Mouse (Mus musculus) left cerebral cortex, adult 9 months (tissue): ENCODE data around the gene Olfr1274-ps.
"Not testable (repeated sequence)": the region's sequence is repeated elsewhere in the genome, so short reads cannot be mapped to it uniquely, and the experiment has no call there.

ENCODE experiments used
- DNase-seq, 2 experiments: peaks; one replicate each; pipeline ENCODE4 v3.0.0; 2022; ENCODE audit warnings: low spot score in 2 of 2

Gene Olfr1274-ps

GRCm38 (mm10) chr2:90398633-90399107 is at the start of gene Olfr1274-ps:
Gene Olfr1274-ps, plus strand, starts transcription at chr2:90398683.
- not testable (repeated sequence) for DNase-seq

DNA sequence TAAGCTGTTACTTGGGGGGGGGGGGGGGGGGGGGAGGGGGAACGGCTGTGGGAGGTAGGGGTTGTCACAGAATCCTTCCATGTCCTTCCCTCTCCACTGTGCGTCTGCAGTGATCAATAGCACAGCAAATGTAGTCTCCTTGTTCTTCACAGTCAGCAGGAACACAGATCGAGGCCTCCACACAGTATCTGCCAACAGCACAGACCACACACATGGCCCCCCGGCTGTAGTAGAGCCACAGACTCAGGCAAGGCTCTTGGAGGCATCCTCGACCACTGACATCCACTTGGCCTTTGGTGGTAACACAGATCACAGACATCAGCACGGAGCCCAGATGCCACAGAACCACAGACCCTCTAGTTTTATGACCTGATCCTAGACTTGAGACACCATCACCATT is 47.4 kb upstream of the Olfr1274-ps start:
- DNase-seq: not testable (repeated sequence)

DNA sequence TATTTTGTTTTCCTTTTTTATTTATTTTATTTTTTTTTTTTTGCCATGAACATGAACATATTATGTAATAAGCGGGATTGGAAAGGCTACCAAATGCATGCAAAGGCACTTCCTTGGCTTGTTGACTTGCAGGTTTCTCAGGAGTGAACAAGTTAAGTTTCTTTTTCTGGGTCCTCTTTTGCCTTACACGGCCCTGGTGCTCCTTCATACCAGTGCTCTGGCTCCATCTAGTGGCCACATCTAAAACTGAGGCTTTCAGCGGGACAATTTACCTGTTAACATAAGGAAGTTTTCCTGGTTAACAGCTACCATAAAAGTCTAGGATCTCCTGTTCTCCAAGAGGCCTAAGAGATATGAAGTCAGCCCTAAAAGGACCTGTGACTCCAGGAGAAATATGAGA is 46.9 kb upstream of the Olfr1274-ps start:
- not testable (repeated sequence) for DNase-seq

DNA sequence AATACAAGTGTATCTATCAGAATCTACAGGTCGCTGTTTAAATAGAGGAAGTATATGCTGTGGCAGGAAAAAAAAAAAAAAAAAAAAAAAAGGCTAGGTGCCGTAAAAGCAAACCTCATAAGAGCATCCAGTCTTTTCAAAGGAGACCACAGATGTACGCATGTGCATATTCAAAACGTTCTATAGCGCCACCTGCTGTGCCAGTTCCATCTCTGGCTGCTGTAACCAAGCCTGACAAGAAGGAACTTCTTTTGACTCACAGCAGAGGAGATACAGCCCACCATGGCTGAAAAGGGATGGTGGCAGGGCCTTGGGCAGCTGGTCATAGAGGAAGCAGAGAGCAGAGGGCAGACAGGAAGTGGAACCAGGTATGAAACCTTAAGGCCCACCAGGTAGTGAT is 39.3 kb upstream of the Olfr1274-ps start:
- DNase-seq: not testable (repeated sequence)

GRCm38 (mm10) chr2:90360199-90360598 is 38.3 kb upstream of the Olfr1274-ps start:
- not testable (repeated sequence) for DNase-seq

DNA sequence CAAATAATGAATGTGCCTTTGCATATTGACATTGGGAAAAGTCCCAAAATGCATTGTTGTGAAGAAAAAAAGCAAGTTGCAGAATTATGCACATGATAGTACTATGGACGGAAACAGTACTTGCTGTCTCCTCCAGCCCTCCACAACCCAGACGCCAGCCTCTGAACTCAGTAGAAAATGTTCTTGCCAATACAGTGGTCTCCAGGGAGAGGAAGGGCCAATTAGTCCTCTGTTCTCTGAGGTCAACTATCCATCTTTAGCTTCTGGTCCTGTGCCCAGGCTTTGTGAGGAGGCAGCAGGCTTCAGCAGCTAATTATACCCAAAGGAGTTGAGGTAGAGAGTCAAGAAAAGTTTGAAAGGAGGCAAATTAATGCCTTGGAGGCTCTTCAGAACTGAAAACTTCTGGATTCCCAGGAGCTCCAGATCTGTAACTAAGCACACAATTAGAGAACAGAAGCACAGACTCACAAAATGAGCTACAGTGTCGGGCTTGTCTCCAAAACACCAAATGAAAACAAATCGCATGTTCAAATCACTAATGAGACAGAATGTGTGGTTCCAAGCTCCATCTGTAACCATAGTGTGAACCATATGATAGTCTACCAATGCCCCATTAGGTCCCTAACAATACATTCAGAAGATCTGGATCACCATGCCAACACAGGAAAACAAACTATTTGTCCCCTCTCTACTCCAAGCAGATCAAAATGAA is 15.8 kb downstream of the Olfr1274-ps start:
- not testable (repeated sequence) for DNase-seq

DNA sequence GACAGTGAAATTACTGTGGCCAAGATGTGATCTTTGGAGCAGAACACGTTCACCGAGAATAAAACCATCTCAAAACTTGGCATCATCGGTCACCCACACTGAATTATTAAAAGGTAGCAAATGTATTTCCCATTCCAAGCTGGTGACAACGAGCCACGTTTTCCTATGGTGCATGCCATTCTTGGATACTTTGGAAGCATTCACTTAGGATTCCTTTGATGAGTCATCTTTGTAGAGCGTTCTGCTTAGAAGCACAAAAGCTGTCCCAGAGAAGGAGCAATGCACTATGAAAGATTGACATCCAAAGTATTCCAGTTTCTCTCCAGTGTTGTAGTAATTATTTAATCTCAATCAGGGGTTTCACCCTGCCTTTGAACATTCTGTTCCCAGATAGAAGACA is 23.8 kb downstream of the Olfr1274-ps start:
- DNase-seq: not testable (repeated sequence)

DNA sequence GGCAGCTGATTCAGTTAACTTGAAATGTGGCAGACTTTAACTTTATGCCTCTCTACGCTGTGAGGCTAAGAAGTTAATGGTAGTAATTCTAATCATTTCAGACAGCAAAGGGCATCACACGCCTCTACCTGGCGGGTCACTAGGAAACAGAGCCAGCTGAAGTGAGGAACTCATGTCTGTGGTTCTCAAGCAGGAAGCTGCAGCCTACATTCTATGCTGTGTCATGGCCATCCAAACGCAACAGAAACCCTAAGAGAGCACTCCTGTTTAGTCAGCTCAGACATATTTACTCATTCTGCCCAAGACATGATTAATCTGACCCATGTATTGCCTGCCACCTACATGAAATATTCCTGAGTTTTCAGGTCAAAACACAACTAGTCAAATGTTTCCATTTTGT is 26.5 kb downstream of the Olfr1274-ps start:
- DNase-seq: not testable (repeated sequence)

- not testable (repeated sequence) for DNase-seq
These were observed 30.7 kb downstream of the Olfr1274-ps start for GRCm38 (mm10) chr2:90428988-90429717.

DNA sequence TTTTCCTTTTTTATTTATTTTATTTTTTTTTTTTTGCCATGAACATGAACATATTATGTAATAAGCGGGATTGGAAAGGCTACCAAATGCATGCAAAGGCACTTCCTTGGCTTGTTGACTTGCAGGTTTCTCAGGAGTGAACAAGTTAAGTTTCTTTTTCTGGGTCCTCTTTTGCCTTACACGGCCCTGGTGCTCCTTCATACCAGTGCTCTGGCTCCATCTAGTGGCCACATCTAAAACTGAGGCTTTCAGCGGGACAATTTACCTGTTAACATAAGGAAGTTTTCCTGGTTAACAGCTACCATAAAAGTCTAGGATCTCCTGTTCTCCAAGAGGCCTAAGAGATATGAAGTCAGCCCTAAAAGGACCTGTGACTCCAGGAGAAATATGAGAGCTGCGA is 31.3 kb downstream of the Olfr1274-ps start:
- not testable (repeated sequence) for DNase-seq

DNA sequence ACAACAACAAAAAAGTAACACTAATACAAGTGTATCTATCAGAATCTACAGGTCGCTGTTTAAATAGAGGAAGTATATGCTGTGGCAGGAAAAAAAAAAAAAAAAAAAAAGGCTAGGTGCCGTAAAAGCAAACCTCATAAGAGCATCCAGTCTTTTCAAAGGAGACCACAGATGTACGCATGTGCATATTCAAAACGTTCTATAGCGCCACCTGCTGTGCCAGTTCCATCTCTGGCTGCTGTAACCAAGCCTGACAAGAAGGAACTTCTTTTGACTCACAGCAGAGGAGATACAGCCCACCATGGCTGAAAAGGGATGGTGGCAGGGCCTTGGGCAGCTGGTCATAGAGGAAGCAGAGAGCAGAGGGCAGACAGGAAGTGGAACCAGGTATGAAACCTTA is 39.0 kb downstream of the Olfr1274-ps start:
- not testable (repeated sequence) for DNase-seq

DNA sequence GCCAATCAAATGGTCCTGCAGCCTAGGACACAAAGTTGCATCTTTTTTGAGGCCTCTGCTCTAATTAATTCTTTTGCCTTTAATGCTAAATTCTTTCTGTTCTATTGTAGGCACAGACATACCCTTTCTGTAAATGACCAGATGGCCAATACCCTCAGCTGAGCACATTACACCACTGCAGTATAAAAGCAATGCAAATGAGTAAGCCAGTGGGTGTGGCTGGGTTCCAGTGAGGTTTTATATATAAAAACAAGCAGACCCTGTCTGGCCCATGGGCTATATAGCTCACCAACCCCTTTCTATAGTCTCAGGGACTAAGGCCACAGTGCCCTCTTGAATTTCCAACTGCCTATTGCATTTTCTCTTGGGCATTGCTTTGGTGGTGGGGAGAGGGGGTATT is 41.7 kb downstream of the Olfr1274-ps start:
- not testable (repeated sequence) for DNase-seq

DNA sequence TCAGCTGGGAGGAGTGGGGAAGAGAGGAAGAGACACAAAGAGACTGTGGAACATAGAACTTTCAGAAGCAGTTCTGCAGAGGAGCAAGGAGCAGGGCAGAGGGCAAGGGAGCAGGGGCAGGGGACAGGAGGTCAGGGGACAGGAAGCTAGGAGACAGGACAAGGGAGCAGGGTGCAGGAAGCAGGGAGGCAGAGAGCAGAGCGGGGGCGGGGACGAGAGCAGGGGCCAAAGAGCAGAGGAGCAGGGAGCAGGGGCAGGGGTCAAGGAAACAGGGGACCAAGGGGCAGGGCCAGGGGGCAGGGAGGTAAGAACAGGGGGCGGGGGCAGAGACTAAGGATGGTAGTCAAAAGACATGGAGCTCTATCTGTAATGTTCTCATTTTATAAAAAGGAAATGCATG is 43.3 kb downstream of the Olfr1274-ps start:
- DNase-seq: not testable (repeated sequence)

GRCm38 (mm10) chr2:90443811-90444210 is 45.3 kb downstream of the Olfr1274-ps start:
- DNase-seq: no peak

DNA sequence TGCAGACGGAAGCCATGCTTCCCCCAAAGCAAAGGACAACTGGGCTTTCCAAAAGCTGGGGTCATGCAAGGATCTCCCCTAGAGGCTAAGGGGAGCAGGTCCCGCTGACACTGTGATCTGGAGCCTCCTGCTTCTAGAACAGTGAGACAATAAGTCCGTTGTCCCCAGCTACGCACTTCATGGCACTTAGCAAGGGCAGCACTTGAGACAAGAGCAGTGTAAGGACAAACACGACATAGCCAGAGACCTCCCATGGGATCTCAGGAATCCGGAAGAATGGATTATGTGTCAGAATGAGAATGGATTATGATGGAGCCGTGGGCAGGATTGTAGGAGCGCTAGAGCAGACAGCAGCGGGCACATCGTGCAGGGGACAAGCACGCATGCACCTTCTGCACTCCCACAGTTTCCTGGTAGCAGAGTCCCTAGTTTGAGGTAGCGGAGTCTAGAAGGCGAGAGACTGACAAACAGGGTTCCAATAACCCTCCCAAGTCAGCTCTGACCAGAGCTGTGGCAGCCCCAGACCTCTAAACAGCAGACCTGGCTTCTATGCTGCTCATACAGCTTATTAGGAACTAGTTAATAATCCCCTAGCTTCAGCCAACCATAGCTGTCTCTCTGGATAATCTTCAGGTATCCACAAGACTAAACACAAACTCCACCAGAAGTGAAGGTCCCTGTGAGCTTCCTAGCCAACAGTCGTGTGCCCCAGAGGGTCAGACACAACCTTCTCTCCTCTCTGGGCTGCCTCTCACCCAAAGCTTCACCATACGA is 50.7 kb downstream of the Olfr1274-ps start:
- DNase-seq: no peak

- no peak for DNase-seq
These were observed 53.9 kb downstream of the Olfr1274-ps start for GRCm38 (mm10) chr2:90452380-90452779.
